Mouse (Mus musculus): ENCODE measurements around the gene Gm49354. TPM values are rescaled to one million over a fixed set of nuclear protein-coding genes. Genes with fewer than 3 reads are reported as not detected.
A peak's percentile ranks its signal among the peaks of the same experiment; 100 is the strongest.
"Not testable (repeated sequence)": the region's sequence is repeated elsewhere in the genome, so short reads cannot be mapped to it uniquely, and the experiment has no call there.

Gene Gm49354
- polyA plus RNA-seq, 1 experiment from 2014 or later: not detected

- Histone ChIP-seq H3K27ac (no peak overlapping the region), H3K27me3 (no peaks in the 10 kb centered on the region), H3K4me1 (peaks cover 18% of the 10 kb centered on the region), H3K4me2 (no peak overlapping the region), H3K9ac (no peak overlapping the region), H3K36me3 (ENCODE audit: poor library complexity, severe bottlenecking) (peaks cover 61% of the 10 kb centered on the region), H3K4me3 (no peak overlapping the region), H3K9me3 (replicated peaks) (no peaks in the 10 kb centered on the region)
- ATAC-seq: no peak
- 95% methylated on average over 7 of the region's 7 CpGs for WGBS
Measured at GRCm38 (mm10) chr13:59762791-59763190, 19.3 kb downstream of the Gm49354 start.

GRCm38 (mm10) chr13:59756906-59757305 lies 25.1 kb downstream of the Gm49354 start:
- H3K27ac ChIP-seq: no peak overlapping the region
- peaks cover 70% of the 10 kb centered on the region for H3K36me3 ChIP-seq (ENCODE audit: poor library complexity, severe bottlenecking)
- no peak overlapping the region for H3K4me3 ChIP-seq
- H3K4me2 ChIP-seq: no peak overlapping the region
- no peak overlapping the region for H3K9ac ChIP-seq
- ATAC-seq: no peak
- no peaks in the 10 kb centered on the region for H3K27me3 ChIP-seq
- no peaks in the 10 kb centered on the region for H3K9me3 ChIP-seq (replicated peaks)
- 95% methylated on average over 7 of the region's 7 CpGs for WGBS
- H3K4me1 ChIP-seq: no peaks in the 10 kb centered on the region

- no peak overlapping the region for H3K4me3 ChIP-seq
- H3K36me3 ChIP-seq (ENCODE audit: poor library complexity, severe bottlenecking): peaks cover 14% of the 10 kb centered on the region
- H3K27ac ChIP-seq: no peak overlapping the region
- WGBS: 86% methylated on average over 12 of the region's 12 CpGs
- no peak overlapping the region for H3K4me2 ChIP-seq
- no peaks in the 10 kb centered on the region for H3K9me3 ChIP-seq (replicated peaks)
- no peaks in the 10 kb centered on the region for H3K27me3 ChIP-seq
- no peak overlapping the region for H3K9ac ChIP-seq
- no peak for ATAC-seq
- no peaks in the 10 kb centered on the region for H3K4me1 ChIP-seq
Measured at GRCm38 (mm10) chr13:59750310-59750709, 31.7 kb downstream of the Gm49354 start.

GRCm38 (mm10) chr13:59746711-59747110 lies 35.3 kb downstream of the Gm49354 start, which contains the start of gene 1700014D04Rik:
Gene 1700014D04Rik, minus strand, starts transcription at chr13:59746752.
- ATAC-seq: no peak
- no peak within 1 kb of the TSS for H3K4me2 ChIP-seq
- H3K4me1 ChIP-seq: no peaks in the 10 kb centered on the region
- H3K27ac ChIP-seq: no peak within 1 kb of the TSS
- WGBS: 80% methylated on average over 9 of the region's 9 CpGs
- H3K36me3 ChIP-seq (ENCODE audit: poor library complexity, severe bottlenecking): no peaks in the 10 kb centered on the region
- no peak within 1 kb of the TSS for H3K4me3 ChIP-seq
- H3K9me3 ChIP-seq (replicated peaks): no peaks in the 10 kb centered on the region
- H3K27me3 ChIP-seq: no peaks in the 10 kb centered on the region
- H3K9ac ChIP-seq: 0 out of 2 replicates have a peak within 1 kb of the TSS, but pooled peaks have one; percentile 12

GRCm38 (mm10) chr13:59746164-59746563 lies 35.9 kb downstream of the Gm49354 start:
- 81% methylated on average over 5 of the region's 6 CpGs for WGBS
- no peak for ATAC-seq
- no peak overlapping the region for H3K9ac ChIP-seq

GRCm38 (mm10) chr13:59745462-59745861 lies 36.6 kb downstream of the Gm49354 start:
- Histone ChIP-seq H3K9me3 (replicated peaks) (no peaks in the 10 kb centered on the region), H3K9ac (no peak overlapping the region), H3K4me2 (no peak overlapping the region), H3K4me1 (no peaks in the 10 kb centered on the region), H3K4me3 (no peak overlapping the region), H3K27ac (no peak overlapping the region), H3K27me3 (no peaks in the 10 kb centered on the region), H3K36me3 (ENCODE audit: poor library complexity, severe bottlenecking) (no peaks in the 10 kb centered on the region)
- WGBS: 90% methylated on average over 6 of the region's 6 CpGs
- ATAC-seq: no peak

More at GRCm38 (mm10) chr13:59746164-59746563, 35.9 kb downstream of the Gm49354 start:
- no peaks in the 10 kb centered on the region for H3K9me3 ChIP-seq (replicated peaks)
- H3K4me1 ChIP-seq: no peaks in the 10 kb centered on the region
- no peak overlapping the region for H3K4me2 ChIP-seq
- no peak overlapping the region for H3K4me3 ChIP-seq
- H3K27ac ChIP-seq: no peak overlapping the region
- H3K36me3 ChIP-seq (ENCODE audit: poor library complexity, severe bottlenecking): no peaks in the 10 kb centered on the region
- H3K27me3 ChIP-seq: no peaks in the 10 kb centered on the region

- Histone ChIP-seq H3K4me1 (no peaks in the 10 kb centered on the region), H3K27me3 (no peaks in the 10 kb centered on the region), H3K36me3 (ENCODE audit: poor library complexity, severe bottlenecking) (no peaks in the 10 kb centered on the region), H3K9ac (no peak overlapping the region), H3K27ac (no peak overlapping the region), H3K4me2 (no peak overlapping the region), H3K4me3 (no peak overlapping the region), H3K9me3 (replicated peaks) (no peaks in the 10 kb centered on the region)
- no peak for ATAC-seq
- 80% methylated on average over 10 of the region's 10 CpGs for WGBS
Measured at GRCm38 (mm10) chr13:59741697-59742096, 40.3 kb downstream of the Gm49354 start.

- Histone ChIP-seq H3K4me3 (no peak overlapping the region), H3K27ac (no peak overlapping the region), H3K27me3 (no peaks in the 10 kb centered on the region), H3K9me3 (replicated peaks) (no peaks in the 10 kb centered on the region), H3K4me1 (no peaks in the 10 kb centered on the region), H3K36me3 (ENCODE audit: poor library complexity, severe bottlenecking) (no peaks in the 10 kb centered on the region), H3K9ac (no peak overlapping the region), H3K4me2 (no peak overlapping the region)
- ATAC-seq: no peak
- 92% methylated on average over 11 of the region's 11 CpGs for WGBS
Measured at GRCm38 (mm10) chr13:59741096-59741495, 40.9 kb downstream of the Gm49354 start.

GRCm38 (mm10) chr13:59739397-59739796 lies 42.6 kb downstream of the Gm49354 start:
- Histone ChIP-seq H3K4me2 (no peak overlapping the region), H3K4me3 (no peak overlapping the region), H3K9me3 (replicated peaks) (no peaks in the 10 kb centered on the region), H3K27ac (no peak overlapping the region), H3K9ac (no peak overlapping the region), H3K4me1 (no peaks in the 10 kb centered on the region), H3K36me3 (ENCODE audit: poor library complexity, severe bottlenecking) (no peaks in the 10 kb centered on the region), H3K27me3 (no peaks in the 10 kb centered on the region)
- 92% methylated on average over 4 of the region's 4 CpGs for WGBS
- no peak for ATAC-seq

GRCm38 (mm10) chr13:59738455-59738854 lies 43.6 kb downstream of the Gm49354 start:
- no peaks in the 10 kb centered on the region for H3K9me3 ChIP-seq (replicated peaks)
- ATAC-seq: no peak
- no peak overlapping the region for H3K9ac ChIP-seq
- no peak overlapping the region for H3K4me2 ChIP-seq
- no peaks in the 10 kb centered on the region for H3K4me1 ChIP-seq
- no peaks in the 10 kb centered on the region for H3K27me3 ChIP-seq
- no peaks in the 10 kb centered on the region for H3K36me3 ChIP-seq (ENCODE audit: poor library complexity, severe bottlenecking)
- H3K4me3 ChIP-seq: no peak overlapping the region
- H3K27ac ChIP-seq: no peak overlapping the region
- 81% methylated on average over 2 of the region's 2 CpGs for WGBS

- Histone ChIP-seq H3K27ac (no peak overlapping the region), H3K27me3 (no peaks in the 10 kb centered on the region), H3K36me3 (ENCODE audit: poor library complexity, severe bottlenecking) (no peaks in the 10 kb centered on the region), H3K4me2 (no peak overlapping the region), H3K9ac (no peak overlapping the region), H3K9me3 (replicated peaks) (no peaks in the 10 kb centered on the region), H3K4me1 (no peaks in the 10 kb centered on the region), H3K4me3 (no peak overlapping the region)
- 31% methylated on average over 3 of the region's 3 CpGs for WGBS
- no peak for ATAC-seq
Measured at GRCm38 (mm10) chr13:59735190-59735589, 46.9 kb downstream of the Gm49354 start.

- 23% methylated on average over 6 of the region's 6 CpGs for WGBS
- not testable (repeated sequence) for H3K4me1 ChIP-seq; H3K27ac ChIP-seq; H3K4me3 ChIP-seq; H3K9ac ChIP-seq; H3K4me2 ChIP-seq; H3K36me3 ChIP-seq (ENCODE audit: poor library complexity, severe bottlenecking); ATAC-seq; H3K9me3 ChIP-seq (replicated peaks); H3K27me3 ChIP-seq
Measured at GRCm38 (mm10) chr13:59734347-59734746, 47.7 kb downstream of the Gm49354 start.

GRCm38 (mm10) chr13:59733936-59734335 lies 48.1 kb downstream of the Gm49354 start:
- no peak overlapping the region for H3K27ac ChIP-seq
- no peak overlapping the region for H3K4me2 ChIP-seq
- H3K9me3 ChIP-seq (replicated peaks): no peaks in the 10 kb centered on the region
- ATAC-seq: no peak
- H3K27me3 ChIP-seq: no peaks in the 10 kb centered on the region
- no peak overlapping the region for H3K9ac ChIP-seq
- H3K36me3 ChIP-seq (ENCODE audit: poor library complexity, severe bottlenecking): no peaks in the 10 kb centered on the region
- no peaks in the 10 kb centered on the region for H3K4me1 ChIP-seq
- H3K4me3 ChIP-seq: no peak overlapping the region
- WGBS: 77% methylated on average over 4 of the region's 4 CpGs

Data from forebrain, embryonic 13.5 days (tissue).